Mouse (Mus musculus) T-helper 1 cell (primary cell): ENCODE results near the gene Pgls.

ENCODE experiments used
- in situ Hi-C: fragments of 300-600 bp; cut with MboI, MseI; formaldehyde crosslinking; loops from one replicate; pipeline ENCODE4 v1.15.1; 2025; ENCODE audit warnings: high pct_unique_total_duplicates

The Pgls gene

DNA sequence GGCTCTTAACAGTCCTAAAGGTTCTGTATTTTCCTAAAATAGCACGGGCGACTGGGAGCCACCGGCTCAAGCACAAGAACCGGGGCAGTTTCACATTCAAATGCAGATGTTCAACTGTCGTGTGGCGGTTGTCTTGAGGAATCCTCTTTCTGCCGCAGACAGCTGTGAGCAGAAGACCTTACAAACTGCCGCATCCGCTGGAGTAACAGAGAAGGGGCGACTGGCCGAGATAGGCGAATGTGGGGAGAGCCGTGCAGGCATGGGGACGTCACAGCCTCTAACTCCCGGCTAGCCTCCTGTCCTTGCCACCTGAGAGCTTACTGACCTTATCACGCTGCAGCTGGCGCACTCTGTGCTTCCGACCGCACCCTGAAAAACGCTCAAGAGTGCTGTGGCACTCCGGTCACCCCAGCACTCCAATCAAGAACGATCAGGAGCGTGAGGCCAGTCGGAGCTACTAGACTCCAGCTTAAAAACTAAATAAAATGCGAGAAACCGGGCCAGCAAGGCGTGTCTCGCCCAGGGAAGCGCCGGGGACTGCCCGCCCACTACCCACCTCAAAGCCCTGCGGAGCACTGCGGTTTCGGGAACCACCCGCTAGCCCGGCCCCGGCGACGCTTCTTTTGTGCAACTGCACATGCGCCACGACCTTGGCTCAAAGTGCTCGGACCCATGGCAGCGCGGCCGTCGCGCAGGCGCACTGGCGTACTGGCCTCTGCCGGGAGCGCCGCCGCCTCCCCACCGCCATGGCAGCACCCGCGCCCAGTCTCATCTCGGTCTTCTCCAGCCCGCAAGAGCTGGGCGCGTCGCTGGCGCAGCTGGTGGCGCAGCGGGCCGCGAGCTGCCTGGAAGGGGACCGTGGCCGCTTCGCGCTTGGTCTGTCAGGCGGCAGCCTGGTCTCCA lies at the start of gene Pgls:
Gene Pgls, plus strand, starts transcription at position 706 of the 903 bp plus-strand sequence.
- in situ Hi-C loops: no loop called here

DNA sequence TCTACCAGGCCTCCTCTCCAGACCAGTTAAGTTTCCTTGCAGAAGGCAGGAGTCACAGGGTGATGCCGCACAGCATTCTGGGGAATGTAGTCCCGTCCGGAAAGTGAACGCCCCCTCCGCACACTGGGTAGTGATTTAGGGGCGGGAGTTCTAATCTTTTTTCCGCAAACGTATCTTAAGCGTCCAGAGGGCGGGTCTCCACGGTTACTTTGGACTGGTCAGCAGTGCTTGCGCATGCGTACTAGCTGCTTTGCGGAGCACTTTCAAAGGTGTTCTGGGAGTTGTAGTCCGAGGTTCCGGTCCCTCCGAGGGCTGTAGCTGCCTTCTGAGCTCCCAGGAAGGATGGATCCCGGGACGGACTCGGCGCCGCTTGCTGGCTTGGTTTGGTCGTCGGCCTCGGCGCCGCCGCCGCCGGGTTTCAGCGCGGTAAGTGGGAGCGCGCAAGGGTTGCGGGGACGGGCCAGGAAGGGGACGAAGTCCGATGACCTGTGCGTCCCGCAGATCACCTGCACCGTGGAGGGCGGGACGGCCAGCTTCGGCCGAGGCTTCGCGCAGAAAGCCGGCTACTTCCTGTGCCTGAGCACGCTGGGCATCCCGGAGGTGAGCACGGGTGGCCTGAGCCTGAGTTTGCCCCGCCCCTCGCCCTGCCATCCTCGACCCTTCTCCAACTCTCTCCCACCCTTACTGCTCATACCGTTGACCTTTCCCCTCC lies 49.2 kb upstream of the Pgls start, which contains the start of gene Mvb12a:
Gene Mvb12a, plus strand, starts transcription at position 291 of the 712 bp plus-strand sequence.
- in situ Hi-C loops: no loop called here

DNA sequence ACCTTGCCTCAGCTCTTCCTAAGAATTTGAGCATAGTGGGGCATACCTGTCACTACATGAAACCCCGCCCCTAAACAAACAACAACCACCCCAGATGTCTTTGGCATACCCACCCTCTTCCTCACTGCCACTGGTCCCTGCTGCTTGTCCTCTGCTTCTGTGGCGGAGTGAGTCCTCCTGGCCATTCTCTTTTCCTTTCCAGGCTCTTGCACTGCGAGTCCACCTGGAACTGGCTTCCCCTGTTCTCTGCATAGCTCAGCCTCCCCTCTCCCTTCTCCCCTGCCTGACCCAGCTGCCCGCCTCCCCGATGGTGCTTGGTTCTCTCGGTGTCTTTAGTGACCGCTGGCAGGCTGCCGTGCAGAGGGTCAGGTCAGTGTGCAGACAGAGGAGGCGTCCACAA lies 48.2 kb upstream of the Pgls start:
- in situ Hi-C loops: no loop called here

DNA sequence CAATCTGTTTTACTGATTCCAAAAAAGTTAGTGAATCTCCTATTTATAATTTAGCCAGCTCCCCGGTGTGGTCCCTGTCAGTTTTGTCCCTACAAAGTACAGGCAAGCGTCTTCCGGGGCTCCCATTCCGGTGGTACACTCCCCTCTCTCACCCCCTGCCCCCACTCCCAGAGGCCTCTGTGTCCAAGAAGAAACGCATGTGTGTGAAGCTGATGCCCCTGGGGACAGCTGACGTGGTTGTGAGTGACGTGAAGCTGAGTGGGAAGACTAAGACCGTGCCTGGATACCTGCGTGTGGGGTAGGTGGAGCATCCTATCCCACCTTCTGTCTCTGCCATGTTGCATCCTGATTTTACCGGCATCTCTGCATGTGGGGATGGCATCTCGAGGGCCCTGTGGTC lies 46.9 kb upstream of the Pgls start:
- in situ Hi-C loops: no loop called here

DNA sequence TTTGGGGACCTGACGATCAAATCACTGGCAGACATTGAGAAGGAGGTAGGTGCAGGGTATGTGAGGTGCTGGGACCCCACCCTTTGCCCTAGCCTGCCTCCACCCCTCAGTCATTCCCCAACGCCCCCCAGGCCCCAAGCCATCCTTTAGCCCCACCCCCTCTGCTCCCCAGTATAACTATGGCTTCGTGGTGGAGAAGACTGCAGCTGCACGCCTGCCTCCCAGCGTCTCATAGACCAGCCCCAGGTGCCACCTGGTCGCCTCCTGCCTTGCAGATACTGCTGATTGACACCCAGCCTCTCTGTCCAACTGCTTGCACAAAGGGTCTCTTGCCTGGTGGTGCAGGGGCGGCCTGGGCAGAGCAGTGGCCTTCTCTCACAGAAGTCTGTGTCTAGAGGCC lies 44.4 kb upstream of the Pgls start:
- in situ Hi-C loops: no loop called here

DNA sequence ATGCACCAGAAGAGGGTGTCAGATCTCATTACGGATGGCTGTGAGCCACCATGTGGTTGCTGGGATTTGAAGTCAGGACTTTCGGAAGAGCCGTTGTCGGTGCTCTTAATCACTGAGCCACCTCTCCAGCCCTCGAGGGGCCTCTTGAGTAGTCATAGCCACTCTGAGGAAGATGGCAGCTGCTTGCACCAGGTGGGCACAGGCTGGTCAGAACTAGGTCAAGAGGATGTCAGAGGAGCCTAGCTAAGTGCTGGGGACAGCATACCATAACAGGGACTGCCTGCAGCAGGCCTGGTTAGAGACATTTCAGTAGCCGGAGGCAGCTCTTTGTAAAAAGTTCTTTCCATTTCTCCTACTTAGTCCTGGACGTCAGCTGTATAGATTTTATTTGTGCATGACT lies 41.2 kb upstream of the Pgls start:
- in situ Hi-C loops: no loop called here

DNA sequence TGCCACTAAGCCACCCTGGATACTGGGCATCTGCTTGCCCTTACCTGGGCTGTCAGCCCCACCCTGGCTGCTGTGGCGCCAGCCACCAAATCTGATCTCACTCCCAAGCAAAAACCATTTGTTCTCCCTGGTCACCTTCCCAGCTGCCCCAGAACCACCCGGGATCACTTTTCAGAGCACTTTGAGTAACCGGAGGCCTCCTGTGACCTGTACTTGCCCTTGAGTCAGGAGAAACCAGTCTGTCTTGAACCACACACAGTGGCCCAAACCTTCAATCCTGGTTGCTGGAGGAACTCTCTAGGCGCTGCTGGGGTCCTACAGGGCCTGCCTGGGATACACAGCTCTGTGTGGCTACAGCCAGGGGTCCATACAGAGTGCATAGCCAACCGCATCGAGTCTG lies 39.2 kb upstream of the Pgls start:
- in situ Hi-C loops: no loop called here

DNA sequence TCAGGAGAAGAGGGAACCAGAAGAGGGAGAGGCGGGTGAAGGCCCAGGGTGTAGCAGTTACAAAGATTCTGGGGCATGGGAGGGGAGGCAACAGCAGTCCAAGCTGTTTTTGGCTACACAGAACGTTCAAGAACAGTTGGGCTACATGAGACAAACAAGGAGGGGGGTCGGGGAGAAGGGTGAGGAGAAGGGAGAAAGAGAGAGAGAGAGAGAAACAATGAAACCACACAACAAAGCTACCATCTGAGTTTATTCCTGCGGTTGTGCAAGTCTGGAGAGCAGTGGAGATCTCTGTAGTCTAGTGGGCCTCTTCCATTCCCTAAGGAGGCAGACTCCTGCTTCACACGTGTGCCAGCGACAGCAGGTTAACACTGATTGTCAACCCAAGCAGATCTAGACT lies 38.0 kb upstream of the Pgls start:
- in situ Hi-C loops: no loop called here

DNA sequence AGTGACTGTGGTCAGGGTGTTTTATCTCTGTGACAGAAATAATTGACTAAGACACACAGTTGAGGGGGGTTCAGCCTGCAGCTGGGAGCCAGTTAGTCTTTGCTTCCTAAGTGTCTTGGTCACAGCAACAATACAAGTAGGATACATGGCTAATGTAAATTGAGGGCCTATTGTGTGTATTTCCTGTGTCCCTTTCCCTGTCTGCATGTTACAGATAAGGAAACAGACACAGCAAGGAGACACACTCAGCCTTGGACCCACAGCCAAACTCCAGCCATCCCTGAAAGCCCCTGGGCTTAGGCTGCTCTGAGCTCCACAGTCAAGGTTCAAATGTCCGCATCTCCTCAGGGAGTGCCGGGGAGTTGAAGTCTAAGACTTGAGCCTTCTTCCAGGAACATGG lies 37.3 kb upstream of the Pgls start:
- in situ Hi-C loops: no loop called here

DNA sequence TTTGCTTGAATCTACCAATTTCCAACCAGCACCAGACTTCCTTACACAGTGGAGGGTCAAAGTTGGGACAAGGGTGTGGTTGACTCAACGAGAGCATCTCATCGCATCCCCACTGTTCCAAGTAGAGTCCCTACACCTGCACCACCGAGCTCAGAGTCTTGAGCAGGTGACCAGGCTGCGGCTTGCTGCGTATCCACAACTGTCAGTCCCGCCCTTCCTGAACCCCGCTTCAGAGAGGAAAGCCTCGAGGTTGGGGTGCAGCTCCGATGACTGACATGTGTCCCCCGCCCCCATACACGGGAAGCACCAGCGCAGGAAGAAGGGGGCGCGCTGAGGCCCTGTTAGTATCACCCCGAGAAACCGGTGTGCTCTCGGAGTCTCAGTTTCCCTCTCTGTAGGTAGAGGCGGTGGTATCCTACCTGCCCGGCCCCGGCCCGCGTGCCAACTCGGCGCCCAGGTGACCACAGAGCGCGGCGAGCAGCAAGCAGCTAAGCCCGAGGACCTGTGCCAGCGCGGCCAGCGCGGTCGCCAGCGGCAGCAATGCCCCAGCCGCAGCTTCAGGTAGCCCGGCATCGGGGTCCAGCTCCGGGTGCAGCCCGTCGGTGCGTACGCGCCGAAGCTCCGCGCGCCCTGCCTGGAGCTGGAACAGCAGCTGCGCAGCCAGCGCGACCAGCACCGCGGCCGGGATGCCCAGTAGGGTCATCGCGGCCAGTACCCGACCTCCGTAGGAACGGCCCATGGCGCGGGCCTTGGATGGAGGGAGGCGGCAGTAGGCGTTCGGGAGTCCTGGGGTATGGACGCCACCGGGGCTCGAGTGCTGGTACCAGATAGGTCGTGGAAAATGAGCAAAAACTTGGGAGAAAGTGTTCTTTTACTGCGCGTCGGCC lies 33.7 kb upstream of the Pgls start, which contains the start of gene Tmem221:
Gene Tmem221, minus strand, starts transcription at position 801 of the 887 bp plus-strand sequence.
- in situ Hi-C loops: no loop called here

DNA sequence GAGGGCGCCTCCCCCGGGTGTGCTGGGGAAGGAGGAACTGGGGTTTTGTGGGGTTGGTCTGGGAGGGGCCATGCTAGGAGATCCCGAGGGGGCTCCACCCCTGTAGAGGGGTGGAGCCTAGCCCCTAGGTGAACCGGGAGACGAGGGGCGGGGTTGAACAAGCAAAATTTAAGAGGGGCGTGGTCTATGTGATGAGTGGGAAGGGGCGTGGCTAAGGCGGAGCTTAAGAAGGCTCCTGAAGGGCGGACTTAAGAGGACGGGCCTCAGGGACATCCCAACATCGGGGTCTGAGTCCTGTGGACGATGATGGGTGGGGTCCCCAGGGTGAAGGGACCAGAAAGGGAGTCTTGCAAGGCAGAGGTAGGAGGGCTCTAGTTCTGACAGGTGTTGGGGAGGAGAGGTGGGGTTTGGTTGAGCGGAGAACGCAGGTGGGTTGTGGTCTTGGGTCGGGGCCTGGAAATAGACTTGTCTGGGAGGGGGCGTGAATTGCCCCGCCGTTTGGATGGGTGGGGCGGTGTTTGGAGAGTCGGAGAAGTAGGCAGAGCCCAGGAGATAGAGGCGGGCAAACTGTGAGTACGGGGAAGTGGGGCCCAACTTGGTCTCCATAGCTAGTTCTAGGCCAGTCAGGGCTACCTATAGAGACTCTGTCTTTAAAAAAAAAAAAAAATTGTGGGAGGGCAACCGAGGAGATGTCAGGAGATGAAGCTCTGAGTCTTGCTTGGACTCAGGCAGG lies 32.9 kb upstream of the Pgls start:
- in situ Hi-C loops: no loop called here

DNA sequence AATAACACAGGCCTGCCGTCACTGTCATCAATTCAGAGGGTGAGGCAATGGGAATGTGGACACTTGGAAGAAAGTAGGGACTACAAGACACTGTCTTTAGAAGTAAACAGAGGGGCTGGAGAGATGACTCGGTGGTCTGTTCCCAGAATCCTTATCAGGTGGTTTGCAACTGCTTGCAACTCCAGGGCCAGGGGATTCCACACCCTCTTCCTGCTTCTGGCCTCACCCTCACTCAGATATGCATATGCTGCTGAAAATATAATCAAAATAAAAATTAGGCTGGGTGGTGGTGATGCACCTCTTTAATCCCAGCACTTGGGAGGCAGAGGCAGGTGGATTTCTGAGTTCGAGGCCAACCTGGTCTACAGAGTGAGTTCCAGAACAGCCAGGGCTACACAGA lies 31.9 kb upstream of the Pgls start:
- in situ Hi-C loops: loop anchor here (5.0 kb wide), 1 partner anchor 42 kb away; no protein-coding TSS in a partner anchor

DNA sequence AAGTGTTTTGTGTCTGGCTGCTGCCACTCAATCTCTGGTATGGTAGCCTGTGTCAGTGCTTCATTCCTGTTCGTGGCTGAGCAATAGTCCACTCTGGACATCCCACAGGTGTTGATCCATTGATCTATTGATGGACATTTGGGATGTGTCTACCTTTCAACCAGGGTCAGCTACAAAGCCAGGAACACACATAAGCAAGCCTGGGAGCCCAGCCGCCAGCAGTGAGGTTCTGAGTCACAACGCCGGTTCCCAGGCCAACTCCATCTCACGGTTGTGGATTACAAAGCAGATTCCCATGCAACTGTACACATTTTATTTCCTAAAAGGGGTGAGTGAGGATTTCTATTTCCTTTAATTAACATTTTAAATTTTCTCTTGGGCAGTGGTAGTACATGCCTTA lies 31.2 kb upstream of the Pgls start:
- in situ Hi-C loops: loop anchor here (5.0 kb wide), 1 partner anchor 42 kb away; no protein-coding TSS in a partner anchor

DNA sequence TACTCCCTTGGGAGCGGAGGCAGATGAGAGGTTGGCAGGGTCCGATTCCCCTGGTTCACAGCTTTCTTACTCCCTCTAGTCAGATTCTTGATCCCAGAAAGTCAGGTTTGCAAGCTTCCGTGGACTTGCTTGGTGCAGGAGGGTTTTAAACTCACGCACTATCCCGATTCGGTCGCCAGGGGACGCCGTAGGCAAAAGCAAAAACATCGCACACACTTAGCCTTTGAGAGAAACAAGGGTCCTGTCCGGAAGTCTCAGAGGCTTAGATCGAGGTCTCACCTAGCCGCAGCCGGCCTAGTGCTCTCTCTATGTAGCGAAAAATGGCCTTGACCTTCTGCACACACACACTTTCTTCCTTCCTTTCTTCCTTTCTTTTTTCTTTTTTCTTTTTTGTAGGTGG lies 30.6 kb upstream of the Pgls start:
- in situ Hi-C loops: loop anchor here (5.0 kb wide), 1 partner anchor 41 kb away; no protein-coding TSS in a partner anchor

DNA sequence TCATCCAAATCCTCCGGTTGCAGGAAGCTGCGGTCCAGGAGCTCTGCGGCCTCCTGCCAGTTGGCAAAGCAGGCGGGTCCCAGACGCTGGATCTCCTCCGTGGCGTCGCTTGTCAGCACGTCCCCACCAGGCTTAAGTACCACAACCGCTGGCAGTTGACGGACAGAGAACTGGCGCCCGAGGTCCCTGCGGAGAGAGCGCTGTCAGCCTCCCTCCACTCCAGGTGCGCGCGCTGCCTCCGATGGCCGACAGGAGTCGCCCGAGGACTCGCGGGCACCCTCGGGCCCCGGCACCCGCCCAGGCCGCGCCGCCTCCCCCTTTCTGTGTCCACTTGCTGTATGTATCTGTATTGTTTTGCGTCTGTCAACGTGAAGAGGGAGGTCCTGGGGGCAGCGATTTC lies 29.2 kb upstream of the Pgls start:
- in situ Hi-C loops: loop anchor here (5.0 kb wide), 1 partner anchor 40 kb away; no protein-coding TSS in a partner anchor

DNA sequence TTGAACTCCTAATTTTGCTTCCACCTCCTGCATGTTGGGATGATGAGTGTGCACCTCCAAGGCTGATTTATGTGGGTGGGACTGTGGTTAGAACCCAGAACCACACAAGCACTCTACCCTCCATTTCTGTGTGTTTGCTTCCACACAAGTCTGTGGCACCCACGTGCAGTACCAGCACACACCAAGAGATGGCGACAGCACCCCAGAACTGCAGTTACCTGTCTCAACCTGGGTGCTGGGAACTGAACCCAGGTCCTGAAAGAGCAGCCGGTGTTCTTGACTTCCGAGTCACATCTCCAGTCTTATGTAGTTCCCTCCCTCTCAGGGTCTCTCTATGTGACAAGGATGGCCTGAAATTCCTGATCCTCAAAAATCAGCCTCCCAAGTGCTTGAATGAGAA lies 28.0 kb upstream of the Pgls start:
- in situ Hi-C loops: loop anchor here (5.0 kb wide), 1 partner anchor 38 kb away; no protein-coding TSS in a partner anchor

DNA sequence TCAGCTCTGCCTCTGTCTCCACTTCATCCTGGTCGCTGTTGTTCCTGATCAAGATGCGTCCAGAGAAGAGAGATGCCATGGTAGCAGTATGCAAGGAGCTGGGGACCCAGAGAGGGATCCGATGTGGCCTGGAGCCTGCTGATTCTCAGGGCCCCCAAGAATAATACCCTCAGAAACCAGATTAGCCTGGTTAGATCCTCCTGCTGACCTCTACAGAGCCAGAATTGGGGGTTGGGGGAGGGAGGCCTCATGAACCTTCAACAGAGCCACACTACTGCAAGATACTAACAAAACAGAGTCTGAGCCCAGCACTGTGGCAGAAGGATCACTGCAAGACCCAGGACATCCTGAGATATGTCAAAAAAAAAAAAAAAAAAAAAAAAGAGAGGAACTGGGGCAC lies 25.5 kb upstream of the Pgls start, which contains the start of gene Nxnl1:
Gene Nxnl1, minus strand, starts transcription at position 101 of the 400 bp plus-strand sequence.
- in situ Hi-C loops: no loop called here

DNA sequence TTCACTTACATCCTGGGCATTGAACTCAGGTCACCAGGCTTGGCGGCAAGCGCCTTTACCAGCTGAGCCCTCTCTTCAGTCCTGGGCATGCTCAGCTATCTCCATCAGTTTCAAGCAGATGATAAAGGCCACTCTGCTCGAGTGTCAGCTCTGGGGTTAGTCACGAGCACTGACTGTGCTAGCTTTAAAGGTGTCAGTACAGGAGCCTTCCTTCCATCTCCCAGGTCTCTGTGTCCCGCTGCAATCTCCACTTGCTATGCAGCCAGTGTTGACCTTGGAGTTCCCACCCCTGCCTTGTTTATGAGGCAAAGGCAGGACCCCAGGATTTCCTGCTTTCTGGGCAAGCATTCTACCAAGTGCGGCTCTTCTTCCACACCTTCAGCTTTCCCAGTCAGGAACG lies 24.4 kb upstream of the Pgls start:
- in situ Hi-C loops: no loop called here

DNA sequence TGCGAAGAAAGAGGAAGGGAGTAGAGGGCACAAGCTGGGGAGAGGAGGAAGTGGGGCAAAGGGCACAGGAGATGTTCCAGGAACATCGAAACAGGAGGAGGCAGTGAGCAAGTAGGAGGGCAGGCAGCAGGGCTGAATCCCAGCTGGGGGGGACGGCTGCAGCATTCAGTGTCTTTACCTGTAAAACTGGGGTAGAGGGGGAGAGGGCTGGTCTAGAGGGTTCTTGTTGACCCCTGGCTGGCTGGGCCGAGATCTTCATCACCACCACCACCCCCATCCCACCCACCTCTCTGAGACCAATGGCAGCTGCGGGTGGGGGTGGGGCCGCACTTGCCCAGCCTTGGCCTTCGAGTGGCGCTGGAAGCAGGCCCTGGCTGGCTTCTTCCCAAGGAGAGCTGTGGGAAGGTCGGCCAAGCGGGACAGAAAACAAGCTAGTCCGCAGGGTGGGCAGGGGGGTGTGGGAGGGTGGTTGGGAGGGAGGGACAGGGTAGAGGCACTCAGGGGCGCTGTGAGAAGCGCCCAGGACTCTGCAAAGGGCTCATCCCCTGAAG lies 23.5 kb upstream of the Pgls start, which contains the start of gene Slc27a1:
Gene Slc27a1, plus strand, starts transcription at position 496 of the 551 bp plus-strand sequence.
- in situ Hi-C loops: no loop called here

DNA sequence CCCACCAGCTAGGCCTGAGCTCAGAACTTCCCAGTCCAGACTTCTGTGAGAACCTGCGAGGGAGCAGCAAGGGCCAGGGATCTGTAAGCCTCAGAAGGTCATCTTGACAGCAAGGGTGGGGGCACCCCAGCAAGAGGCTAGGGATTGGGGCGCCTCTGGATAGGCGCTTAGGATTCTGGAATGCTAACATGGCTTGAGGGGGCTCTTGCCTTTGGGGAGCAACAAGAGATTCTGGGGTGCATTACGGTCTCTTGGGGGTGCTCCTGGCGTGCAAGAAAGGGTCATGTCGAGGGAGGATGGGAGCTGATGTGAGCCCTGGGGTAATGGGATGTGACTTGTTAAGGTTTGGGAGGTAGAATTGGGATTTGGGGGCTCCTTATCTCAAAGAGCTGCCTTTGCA lies 23.0 kb upstream of the Pgls start:
- in situ Hi-C loops: no loop called here
